Mouse (Mus musculus) brown adipose tissue, adult 24 weeks (tissue): ENCODE results near the gene Aicda. TPM values are rescaled to one million over a fixed set of nuclear protein-coding genes. Genes with fewer than 3 reads are reported as not detected.
"Not testable (repeated sequence)": the region's sequence is repeated elsewhere in the genome, so short reads cannot be mapped to it uniquely, and the experiment has no call there.

Experiments used
- H3K27ac ChIP-seq: fragments of 200-500 bp; replicated peaks from 2 replicates; pipeline ENCODE4 v1.5.1; 2012; ENCODE audit warnings: low read depth, mild to moderate bottlenecking, low read length
- H3K4me1 ChIP-seq: fragments of 200-500 bp; 2 replicates; pipeline ENCODE4 v1.6.1; 2012; ENCODE audit warnings: low read length, mixed read lengths; ENCODE audit not compliant: control insufficient read depth, insufficient read depth, insufficient read length
- H3K4me3 ChIP-seq: fragments of 200-500 bp; 2 replicates; pipeline ENCODE4 v1.5.1; 2012; ENCODE audit warnings: low read depth, mild to moderate bottlenecking, low read length, moderate library complexity; ENCODE audit not compliant: insufficient read depth
- polyA plus RNA-seq: library from polyadenylated mRNA; stranded (reverse); fragments of >200 nt; gene quantifications from 2 replicates; pipeline ENCODE4 v1.2.4, GENCODE M21; 2012; ENCODE audit not compliant: missing spikeins, insufficient read depth, insufficient read length

Gene Aicda
- polyA plus RNA-seq, 1 experiment: not detected

- no peak overlapping the region for H3K4me3 ChIP-seq
Observed at GRCm38 (mm10) chr6:122570695-122571616, 17.4 kb downstream of the Aicda start.

GRCm38 (mm10) chr6:122571617-122571959 lies 18.0 kb downstream of the Aicda start:
- Histone ChIP-seq H3K27ac (peak overlapping the region; percentile 61), H3K4me1 (0 out of 2 replicates have a peak, but pooled peaks cover 2% of the 10 kb centered on the region), H3K4me3 (no peak overlapping the region)

More at GRCm38 (mm10) chr6:122570695-122571616, 17.4 kb downstream of the Aicda start:
- H3K4me1 ChIP-seq: 0 out of 2 replicates have a peak, but pooled peaks cover 2% of the 10 kb centered on the region
- peak overlapping the region; percentile 15; the same call in 1 of the 2 replicates for H3K27ac ChIP-seq

- H3K4me3 ChIP-seq, H3K27ac ChIP-seq, H3K4me1 ChIP-seq: not testable (repeated sequence)
Observed at GRCm38 (mm10) chr6:122575037-122575436, 21.4 kb downstream of the Aicda start.

DNA sequence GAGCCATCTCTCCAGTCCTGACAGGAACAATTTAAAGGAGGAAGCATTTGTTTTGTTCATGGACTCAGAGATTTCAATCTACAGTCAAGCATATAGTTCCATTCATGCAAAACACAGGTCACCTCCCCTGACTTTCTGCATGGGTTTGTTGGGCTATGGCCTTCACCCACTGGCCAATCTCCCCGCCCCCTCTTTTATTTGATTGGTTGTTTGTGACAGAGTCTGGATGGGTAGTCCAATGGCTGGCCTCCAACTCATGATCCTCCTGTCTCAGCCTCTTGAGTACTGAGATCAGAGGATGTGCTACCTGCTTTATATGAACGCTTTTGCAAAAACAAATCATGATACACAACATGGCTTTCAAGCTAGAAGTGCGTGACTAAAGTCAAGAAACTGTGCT lies 23.4 kb downstream of the Aicda start:
- Histone ChIP-seq H3K4me3 (no peak overlapping the region), H3K27ac (no peak overlapping the region), H3K4me1 (0 out of 2 replicates have a peak, but pooled peaks cover 2% of the 10 kb centered on the region)

DNA sequence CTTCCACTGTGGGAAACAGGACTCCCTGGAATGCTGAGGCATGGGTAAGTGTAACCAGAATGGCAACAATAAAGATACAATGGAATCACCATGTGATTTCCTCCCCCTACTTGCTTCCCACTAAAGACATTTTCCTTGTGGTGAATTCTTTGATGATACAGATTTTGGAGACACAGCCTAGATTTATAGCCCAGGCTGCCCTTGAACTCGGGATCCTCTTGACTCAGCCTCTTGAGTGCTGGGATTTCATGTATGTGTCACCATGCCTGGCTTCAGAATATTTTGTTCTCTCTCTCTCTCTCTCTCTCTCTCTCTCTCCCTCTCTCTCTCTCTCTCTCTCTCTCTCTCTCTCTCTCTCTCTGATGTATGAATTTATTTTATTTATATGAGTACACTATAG lies 25.5 kb downstream of the Aicda start:
- H3K4me1 ChIP-seq: no peaks in the 10 kb centered on the region
- H3K27ac ChIP-seq: no peak overlapping the region
- H3K4me3 ChIP-seq: no peak overlapping the region

- H3K4me3 ChIP-seq: no peak overlapping the region
- H3K27ac ChIP-seq: no peak overlapping the region
Observed at GRCm38 (mm10) chr6:122591027-122591758, 37.6 kb downstream of the Aicda start.

DNA sequence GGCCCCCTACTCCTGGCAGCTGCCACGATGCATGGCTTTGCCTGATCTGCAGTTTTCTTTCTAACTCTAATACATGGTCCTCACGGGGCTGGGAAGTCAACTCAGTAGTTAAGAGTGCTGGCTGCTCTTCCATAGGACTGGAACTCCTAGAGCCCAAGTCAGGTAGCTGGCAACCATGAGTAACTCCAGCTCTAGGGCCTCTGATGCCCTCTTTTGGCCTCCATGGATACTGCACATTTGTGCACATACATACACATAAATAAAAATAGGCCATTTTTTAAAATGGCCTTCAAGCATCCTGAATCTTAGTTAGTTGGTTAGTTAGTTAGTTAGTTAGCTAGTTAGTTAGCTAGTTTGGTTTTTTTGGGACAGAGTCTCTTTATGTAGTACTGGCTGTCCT lies 39.3 kb downstream of the Aicda start:
- Histone ChIP-seq H3K4me3 (no peak overlapping the region), H3K27ac (no peak overlapping the region), H3K4me1 (no peaks in the 10 kb centered on the region)

More at GRCm38 (mm10) chr6:122591027-122591758, 37.6 kb downstream of the Aicda start:
- H3K4me1 ChIP-seq: no peaks in the 10 kb centered on the region

GRCm38 (mm10) chr6:122595637-122596036 lies 42.0 kb downstream of the Aicda start:
- no peak overlapping the region for H3K4me3 ChIP-seq

DNA sequence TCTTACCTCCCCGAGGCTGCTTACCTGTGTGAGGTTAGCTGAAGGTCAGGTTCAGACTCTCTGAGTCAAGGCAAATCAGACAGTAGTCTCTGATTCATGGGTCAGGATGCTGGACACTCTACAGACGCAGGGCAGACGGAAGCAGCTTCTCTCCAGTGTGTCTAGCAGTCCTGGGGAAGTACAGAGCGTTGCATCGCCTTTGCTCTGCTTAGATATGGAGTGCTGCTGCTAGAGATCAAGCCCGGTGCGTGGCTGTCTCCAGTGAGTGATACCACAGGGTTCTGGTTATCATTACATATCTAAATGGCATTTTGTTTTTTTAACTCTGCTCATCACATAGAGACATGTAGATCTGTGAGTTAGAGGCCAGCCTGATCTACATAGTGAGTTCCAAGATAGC lies 43.0 kb downstream of the Aicda start:
- peaks cover 8% of the 10 kb centered on the region for H3K4me1 ChIP-seq
- 0 out of 2 replicates have a peak overlapping the region, but pooled peaks have one; percentile 33 for H3K27ac ChIP-seq
- H3K4me3 ChIP-seq: no peak overlapping the region

More at GRCm38 (mm10) chr6:122595637-122596036, 42.0 kb downstream of the Aicda start:
- H3K4me1 ChIP-seq: peaks cover 8% of the 10 kb centered on the region
- 0 out of 2 replicates have a peak overlapping the region, but pooled peaks have one; percentile 17 for H3K27ac ChIP-seq

DNA sequence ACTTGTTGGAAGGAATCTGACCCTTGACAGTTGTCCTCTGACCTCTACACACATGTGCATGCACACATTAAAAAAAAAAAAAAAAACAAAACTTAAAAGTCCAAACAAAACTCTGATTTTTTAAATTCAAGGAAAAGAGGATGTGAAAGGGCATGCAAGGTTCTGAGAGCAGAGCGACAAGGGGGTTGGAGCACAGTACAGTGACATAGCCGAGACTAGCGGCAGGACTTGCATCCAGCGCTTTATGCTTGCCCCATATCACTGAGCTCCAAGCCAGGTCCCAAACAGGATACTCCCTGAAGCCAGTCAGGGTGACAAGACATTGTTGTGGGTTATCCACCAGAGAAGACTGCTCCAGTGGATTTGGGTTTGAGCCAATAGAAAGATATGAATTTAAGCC lies 44.4 kb downstream of the Aicda start:
- peak overlapping the region; percentile 8; the same call in 1 of the 2 replicates for H3K4me3 ChIP-seq
- peaks cover 8% of the 10 kb centered on the region for H3K4me1 ChIP-seq
- H3K27ac ChIP-seq: 0 out of 2 replicates have a peak overlapping the region, but pooled peaks have one; percentile 49

- peaks cover 8% of the 10 kb centered on the region for H3K4me1 ChIP-seq
- H3K27ac ChIP-seq: peak overlapping the region; percentile 59
- H3K4me3 ChIP-seq: peak overlapping the region; percentile 8; the same call in 1 of the 2 replicates
Observed at GRCm38 (mm10) chr6:122598436-122598835, 44.8 kb downstream of the Aicda start.

DNA sequence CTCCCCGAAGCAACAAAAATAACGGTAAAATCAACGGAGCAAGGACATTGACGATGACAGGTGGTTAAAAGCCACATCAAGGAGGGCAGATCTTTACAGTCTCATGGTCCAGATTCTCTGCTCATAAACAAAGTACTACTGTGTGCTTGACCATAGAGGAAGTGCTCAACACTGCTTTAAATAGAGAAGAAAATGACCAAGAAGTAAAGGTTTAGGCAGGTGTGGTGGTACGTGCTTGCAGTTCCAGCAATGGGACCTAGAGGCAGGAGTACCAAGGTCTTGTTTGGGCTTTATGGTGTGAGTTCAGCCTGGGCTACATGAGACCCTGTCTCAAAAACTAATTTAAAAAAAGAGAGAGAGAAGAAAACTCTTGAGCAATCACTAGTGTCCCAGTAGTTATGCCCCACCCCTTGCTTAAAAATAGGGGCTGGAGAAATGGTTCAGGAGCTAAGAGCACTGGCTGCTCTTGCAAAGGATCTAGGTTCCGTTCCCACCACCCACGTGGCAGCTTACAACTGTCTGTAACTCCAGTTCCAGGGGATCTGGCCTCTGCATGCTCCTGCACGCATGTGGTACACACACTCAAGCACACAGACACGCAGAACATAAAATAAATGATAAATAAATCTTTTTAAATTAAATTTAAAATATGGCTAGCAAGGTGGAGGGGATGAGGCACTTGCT lies 45.6 kb downstream of the Aicda start:
- Histone ChIP-seq H3K27ac (peak overlapping the region; percentile 59), H3K4me3 (0 out of 2 replicates have a peak overlapping the region, but pooled peaks have one; percentile 8), H3K4me1 (peaks cover 8% of the 10 kb centered on the region)

DNA sequence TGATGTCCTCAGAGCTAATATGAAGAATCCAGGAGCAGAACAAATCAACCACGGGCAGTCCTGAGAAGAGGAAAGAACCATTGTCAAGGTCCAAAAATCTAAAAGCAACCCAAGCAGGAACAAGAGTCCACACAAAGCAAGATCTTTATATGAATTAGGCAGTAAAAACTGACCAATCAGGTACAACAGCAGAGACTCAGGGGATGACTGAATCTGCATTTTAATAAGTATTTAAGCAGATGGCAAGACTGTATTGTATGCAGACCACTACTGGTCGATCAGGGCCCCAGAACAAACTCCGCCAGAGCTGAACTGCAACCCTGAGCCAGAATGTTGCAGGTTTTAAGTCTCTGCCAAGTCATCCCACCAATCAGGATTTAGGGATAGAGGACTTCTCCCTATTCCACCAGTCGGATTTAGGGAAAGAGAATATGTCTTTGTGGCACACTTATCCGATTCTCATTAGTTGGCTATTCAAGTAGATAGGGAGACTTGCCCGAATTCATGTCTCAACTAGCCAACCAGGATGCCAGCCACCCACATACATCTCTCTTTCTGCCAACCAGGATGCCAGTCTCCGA lies 46.6 kb downstream of the Aicda start:
- H3K4me3 ChIP-seq: peak overlapping the region; percentile 27
- H3K27ac ChIP-seq: peak overlapping the region; percentile 59
- H3K4me1 ChIP-seq: peaks cover 8% of the 10 kb centered on the region

DNA sequence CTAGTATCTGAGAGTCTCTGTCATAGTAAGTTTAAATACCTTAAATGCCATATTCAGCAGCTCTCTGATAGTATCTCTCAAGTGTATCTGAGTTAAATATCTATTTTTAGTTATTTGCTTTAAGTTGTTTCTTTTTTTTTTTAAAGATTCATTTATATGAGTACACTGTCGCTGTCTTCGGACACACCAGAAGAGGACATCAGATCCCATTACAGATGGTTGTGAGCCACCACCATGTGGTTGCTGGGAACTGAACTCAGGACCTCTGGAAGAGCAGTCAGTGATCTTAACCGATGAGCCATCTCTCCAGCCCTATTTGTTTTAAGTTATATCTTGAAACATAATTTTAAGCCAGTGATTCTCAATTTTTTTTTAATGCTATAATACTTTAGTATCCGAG lies 47.4 kb downstream of the Aicda start:
- Histone ChIP-seq H3K27ac (peak overlapping the region; percentile 59; the same call in 1 of the 2 replicates), H3K4me3 (peak overlapping the region; percentile 38; the same call in 1 of the 2 replicates), H3K4me1 (peaks cover 8% of the 10 kb centered on the region)
